Mouse (Mus musculus): ENCODE results near the gene Hnrnpl. TPM values are rescaled to one million over a fixed set of nuclear protein-coding genes. Genes with fewer than 3 reads are reported as not detected.

Hnrnpl gene
- polyA plus RNA-seq, 2 experiments: 83.1 to 138 TPM

DNA sequence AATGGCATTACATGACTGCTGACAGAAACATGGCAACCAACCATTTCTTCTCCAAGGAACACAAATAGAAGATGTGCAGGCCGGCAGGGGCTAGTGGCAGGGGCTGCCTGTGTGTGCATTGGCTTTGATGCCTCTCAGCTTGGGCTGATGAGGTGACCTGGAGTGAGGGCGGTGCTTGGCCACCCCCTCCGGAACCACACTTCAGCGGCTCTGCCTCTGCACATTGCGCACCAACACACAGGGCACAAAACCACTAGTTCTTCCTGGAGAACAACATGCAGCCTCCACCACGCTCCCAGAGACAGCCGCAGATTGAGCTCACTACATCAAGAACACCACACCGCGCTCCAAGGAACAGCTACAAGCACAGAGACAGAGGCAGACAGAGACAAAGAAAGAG lies 7.9 kb downstream of the Hnrnpl start:
- ATAC-seq (ENCODE audit: insufficient read depth) (no peak), DNase-seq (ENCODE audit: low read depth in 3 of 3, low spot score in 3 of 3) (no peak)
- no peaks in the 10 kb centered on the region for H3K9me3 ChIP-seq (ENCODE audit: control insufficient read depth, low read length)
- peaks cover 16 to 28% of the 10 kb centered on the region in 2 experiments for H3K4me1 ChIP-seq (replicated peaks; ENCODE audit: control insufficient read depth in 2 of 2, insufficient read depth in 2 of 2, low read length in 1 of 2)
- no peak overlapping the region for H3K4me2 ChIP-seq (ENCODE audit: low read depth)
- H3K9ac ChIP-seq (replicated peaks): no peak overlapping the region
- H3K4me3 ChIP-seq (ENCODE audit: insufficient read depth in 1 of 2, low read depth in 2 of 2, low read length in 2 of 2): no peak overlapping the region
- TF ChIP-seq CTCF (IDR thresholded peaks at IDR 0.05; ENCODE audit: low read depth) (no peak), EP300 (IDR thresholded peaks at IDR 0.05; ENCODE audit: low read depth) (no peak)
- H3K36me3 ChIP-seq (replicated peaks; ENCODE audit: control insufficient read depth, insufficient read depth, low read depth): peaks cover 93% of the 10 kb centered on the region
- H3K27me3 ChIP-seq (ENCODE audit: control insufficient read depth, insufficient read depth, low read length): no peaks in the 10 kb centered on the region
- no peak overlapping the region for H3K27ac ChIP-seq
- WGBS (ENCODE audit: insufficient replicate concordance): 82% methylated on average over 9 of the region's 9 CpGs

DNA sequence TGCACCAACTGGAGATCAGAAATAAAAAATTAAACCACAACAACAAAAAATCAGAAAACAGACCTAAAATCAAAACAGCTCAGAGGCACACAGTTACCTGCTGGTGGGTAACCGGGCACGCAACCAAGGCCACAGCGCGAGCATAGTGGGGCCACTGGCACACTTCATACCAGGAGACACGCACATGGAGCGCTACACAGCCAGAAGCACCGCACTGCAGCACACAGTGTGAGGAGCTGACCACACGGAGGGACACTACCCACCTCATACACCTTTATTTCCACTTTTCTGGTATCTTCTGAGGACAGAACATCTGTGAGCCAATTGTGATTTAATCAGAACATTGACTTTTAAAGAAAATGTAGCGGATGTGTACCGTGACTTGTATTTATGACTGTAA lies 8.6 kb downstream of the Hnrnpl start:
- Histone ChIP-seq H3K27me3 (ENCODE audit: control insufficient read depth, insufficient read depth, low read length) (no peaks in the 10 kb centered on the region), H3K4me2 (ENCODE audit: low read depth) (no peak overlapping the region), H3K4me3 (ENCODE audit: insufficient read depth in 1 of 2, low read depth in 2 of 2, low read length in 2 of 2) (no peak overlapping the region), H3K27ac (no peak overlapping the region), H3K36me3 (replicated peaks; ENCODE audit: control insufficient read depth, insufficient read depth, low read depth) (peaks cover 99% of the 10 kb centered on the region), H3K9me3 (ENCODE audit: control insufficient read depth, low read length) (no peaks in the 10 kb centered on the region), H3K9ac (replicated peaks) (no peak overlapping the region), H3K4me1 (replicated peaks; ENCODE audit: control insufficient read depth in 2 of 2, insufficient read depth in 2 of 2, low read length in 1 of 2) (peaks cover 16 to 28% of the 10 kb centered on the region in 2 experiments)
- 93% methylated on average over 10 of the region's 10 CpGs for WGBS (ENCODE audit: insufficient replicate concordance)
- TF ChIP-seq CTCF (IDR thresholded peaks at IDR 0.05; ENCODE audit: low read depth) (no peak), EP300 (IDR thresholded peaks at IDR 0.05; ENCODE audit: low read depth) (no peak)
- no peak for DNase-seq (ENCODE audit: low read depth in 3 of 3, low spot score in 3 of 3)
- ATAC-seq (ENCODE audit: insufficient read depth): no peak

DNA sequence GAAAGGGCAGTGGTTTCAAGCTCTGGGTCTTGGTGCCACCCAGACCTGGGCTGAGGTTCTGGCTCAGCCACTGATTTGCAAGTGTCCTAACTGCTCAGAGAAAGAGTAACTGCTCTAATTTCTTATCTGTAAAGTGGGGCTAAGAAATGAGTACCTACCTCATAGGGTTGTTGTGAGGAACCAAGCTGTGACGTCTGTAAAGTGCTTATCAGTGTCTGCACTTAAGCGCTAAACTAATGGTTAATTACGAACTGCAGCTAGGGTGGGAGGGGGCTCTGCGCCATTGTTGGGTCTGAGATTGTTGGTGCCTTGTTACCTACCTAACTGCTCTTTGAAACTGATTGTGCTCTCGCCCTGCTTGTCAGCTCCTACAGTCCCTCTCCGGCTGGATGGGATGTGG lies 9.2 kb downstream of the Hnrnpl start:
- no peak overlapping the region for H3K27ac ChIP-seq
- WGBS (ENCODE audit: insufficient replicate concordance): 55% methylated on average over 6 of the region's 6 CpGs
- peaks cover 12 to 23% of the 10 kb centered on the region in 2 experiments for H3K4me1 ChIP-seq (replicated peaks; ENCODE audit: control insufficient read depth in 2 of 2, insufficient read depth in 2 of 2, low read length in 1 of 2)
- no peak for ATAC-seq (ENCODE audit: insufficient read depth)
- DNase-seq (ENCODE audit: low read depth in 3 of 3, low spot score in 3 of 3): no peak
- H3K9me3 ChIP-seq (ENCODE audit: control insufficient read depth, low read length): no peaks in the 10 kb centered on the region
- H3K4me3 ChIP-seq (ENCODE audit: insufficient read depth in 1 of 2, low read depth in 2 of 2, low read length in 2 of 2): no peak overlapping the region
- H3K27me3 ChIP-seq (ENCODE audit: control insufficient read depth, insufficient read depth, low read length): no peaks in the 10 kb centered on the region
- TF ChIP-seq CTCF (IDR thresholded peaks at IDR 0.05; ENCODE audit: low read depth) (no peak), EP300 (IDR thresholded peaks at IDR 0.05; ENCODE audit: low read depth) (no peak)
- H3K36me3 ChIP-seq (replicated peaks; ENCODE audit: control insufficient read depth, insufficient read depth, low read depth): peaks cover 99% of the 10 kb centered on the region
- no peak overlapping the region for H3K9ac ChIP-seq (replicated peaks)
- no peak overlapping the region for H3K4me2 ChIP-seq (ENCODE audit: low read depth)

DNA sequence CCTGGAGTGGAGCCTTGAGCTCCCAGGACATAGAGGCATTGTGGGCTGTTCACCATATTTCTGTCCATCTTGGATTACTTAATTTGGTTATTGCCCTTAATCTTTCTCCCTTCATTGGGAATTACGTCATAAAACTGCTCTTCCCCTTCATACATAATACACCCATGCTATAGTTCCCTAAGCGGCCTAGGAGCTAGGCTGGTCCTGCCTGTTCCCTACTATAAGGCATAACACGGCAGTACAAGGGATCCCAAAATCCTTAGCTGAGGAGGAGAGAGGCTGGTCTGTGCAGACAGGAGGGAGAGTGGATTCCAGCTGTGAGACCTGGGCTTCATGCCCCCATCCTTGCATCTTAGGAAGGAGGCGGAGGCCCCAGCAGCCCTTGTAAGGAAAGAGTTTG lies 9.6 kb downstream of the Hnrnpl start:
- H3K36me3 ChIP-seq (replicated peaks; ENCODE audit: control insufficient read depth, insufficient read depth, low read depth): peaks cover 99% of the 10 kb centered on the region
- H3K4me1 ChIP-seq (replicated peaks; ENCODE audit: control insufficient read depth in 2 of 2, insufficient read depth in 2 of 2, low read length in 1 of 2): peaks cover 10 to 18% of the 10 kb centered on the region in 2 experiments
- ATAC-seq (ENCODE audit: insufficient read depth): no peak
- DNase-seq (ENCODE audit: low read depth in 3 of 3, low spot score in 3 of 3): no peak
- H3K9me3 ChIP-seq (ENCODE audit: control insufficient read depth, low read length): no peaks in the 10 kb centered on the region
- H3K27ac ChIP-seq: no peak overlapping the region
- H3K27me3 ChIP-seq (ENCODE audit: control insufficient read depth, insufficient read depth, low read length): no peaks in the 10 kb centered on the region
- no peak overlapping the region for H3K4me3 ChIP-seq (ENCODE audit: insufficient read depth in 1 of 2, low read depth in 2 of 2, low read length in 2 of 2)
- WGBS (ENCODE audit: insufficient replicate concordance): 82% methylated on average over 4 of the region's 4 CpGs
- H3K9ac ChIP-seq (replicated peaks): no peak overlapping the region
- H3K4me2 ChIP-seq (ENCODE audit: low read depth): no peak overlapping the region
- TF ChIP-seq EP300 (IDR thresholded peaks at IDR 0.05; ENCODE audit: low read depth) (no peak), CTCF (IDR thresholded peaks at IDR 0.05; ENCODE audit: low read depth) (no peak)

DNA sequence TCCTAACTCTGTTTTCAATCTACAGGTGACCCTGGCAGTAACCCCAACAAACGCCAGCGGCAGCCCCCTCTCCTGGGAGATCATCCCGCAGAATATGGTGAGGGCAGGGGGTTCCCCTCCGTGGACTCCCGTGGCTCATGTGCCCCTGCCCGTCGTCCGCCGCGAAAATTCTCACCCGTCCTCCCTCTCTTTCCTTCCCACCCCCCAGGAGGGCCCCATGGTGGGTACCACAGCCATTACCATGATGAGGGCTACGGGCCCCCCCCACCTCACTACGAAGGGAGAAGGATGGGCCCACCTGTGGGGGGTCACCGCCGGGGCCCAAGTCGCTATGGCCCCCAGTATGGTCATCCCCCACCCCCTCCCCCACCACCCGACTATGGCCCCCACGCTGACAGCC lies 10.1 kb downstream of the Hnrnpl start:
- Histone ChIP-seq H3K9me3 (ENCODE audit: control insufficient read depth, low read length) (no peaks in the 10 kb centered on the region), H3K4me1 (replicated peaks; ENCODE audit: control insufficient read depth in 2 of 2, insufficient read depth in 2 of 2, low read length in 1 of 2) (peaks cover 8 to 14% of the 10 kb centered on the region in 2 experiments), H3K9ac (replicated peaks) (no peak overlapping the region), H3K4me2 (ENCODE audit: low read depth) (no peak overlapping the region), H3K27me3 (ENCODE audit: control insufficient read depth, insufficient read depth, low read length) (no peaks in the 10 kb centered on the region), H3K4me3 (ENCODE audit: insufficient read depth in 1 of 2, low read depth in 2 of 2, low read length in 2 of 2) (no peak overlapping the region), H3K36me3 (replicated peaks; ENCODE audit: control insufficient read depth, insufficient read depth, low read depth) (peaks cover 97% of the 10 kb centered on the region), H3K27ac (no peak overlapping the region)
- 88% methylated on average over 18 of the region's 18 CpGs for WGBS (ENCODE audit: insufficient replicate concordance)
- ATAC-seq (ENCODE audit: insufficient read depth) (no peak), DNase-seq (ENCODE audit: low read depth in 3 of 3, low spot score in 3 of 3) (no peak)
- no peak for TF ChIP-seq CTCF (IDR thresholded peaks at IDR 0.05; ENCODE audit: low read depth)
- TF ChIP-seq EP300 (IDR thresholded peaks at IDR 0.05; ENCODE audit: low read depth): no peak
